Mouse (Mus musculus): ENCODE results near the gene Copa. TPM values are rescaled to one million over a fixed set of nuclear protein-coding genes. Genes with fewer than 3 reads are reported as not detected.

Copa gene
- total and polyA plus RNA-seq, 3 experiments: 81.2 to 118 (median 92.3) TPM

DNA sequence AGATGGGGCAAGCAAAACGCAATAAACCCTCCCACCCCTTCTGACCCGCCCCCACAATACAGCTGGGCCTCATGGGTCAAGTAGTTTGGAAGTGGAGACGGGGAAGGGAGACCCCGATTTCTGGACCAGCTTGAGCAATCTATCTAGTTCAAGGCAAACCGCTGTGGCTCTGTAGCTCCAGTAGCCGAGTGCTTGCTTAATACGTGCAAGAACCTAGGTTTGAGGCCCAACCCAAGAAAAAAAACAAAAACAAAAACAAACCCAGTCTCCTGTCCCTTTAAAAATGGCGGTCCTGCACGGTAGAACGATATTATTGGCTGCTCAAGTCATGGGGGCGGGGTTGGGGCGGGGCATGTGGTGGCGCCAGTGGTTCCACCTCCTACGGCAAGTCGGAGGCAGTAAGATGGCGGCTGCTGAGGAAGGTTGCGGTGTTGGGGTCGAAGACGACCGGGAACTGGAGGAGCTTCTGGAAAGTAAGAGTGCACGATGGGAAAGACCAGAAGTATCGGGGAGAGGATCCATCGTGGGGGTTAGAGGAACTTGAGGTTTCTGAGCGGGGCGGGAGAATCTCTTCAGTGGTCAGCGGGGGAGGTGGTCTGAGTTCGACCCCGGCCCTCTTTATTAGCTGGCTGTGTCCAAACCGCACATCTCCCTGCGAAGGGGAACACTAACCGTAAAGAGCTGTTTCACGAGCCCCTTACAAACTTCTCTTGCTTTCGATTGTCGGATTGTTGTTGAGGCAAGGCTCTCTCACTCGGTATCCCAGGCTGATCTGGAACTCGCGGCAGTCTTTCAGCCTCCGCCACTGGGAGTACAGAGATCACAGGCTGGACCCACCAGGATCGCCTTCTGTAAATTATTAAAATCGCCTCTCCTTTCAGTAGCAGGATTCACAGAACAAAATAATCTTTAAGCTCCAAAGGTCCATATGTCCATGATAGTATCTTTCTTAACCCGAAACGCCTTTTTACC, 44.3 kb downstream of the Copa start, which contains the start of gene Pex19:
Gene Pex19, plus strand, starts transcription at position 380 of the 972 bp plus-strand sequence.
- H3K4me3 ChIP-seq (ENCODE audit: control insufficient read depth in 1 of 2, insufficient read depth in 1 of 2, low read depth in 2 of 2, low read length in 2 of 2): peak within 1 kb of the TSS; percentile 88 to 94
- peak within 1 kb of the TSS; percentile 90 for H3K9ac ChIP-seq (ENCODE audit: control insufficient read depth, low read depth, low read length, poor library complexity, severe bottlenecking)
- H3K36me3 ChIP-seq (ENCODE audit: control insufficient read depth in 1 of 2, insufficient read depth in 2 of 2, low read length in 2 of 2): peaks cover 2 to 5% of the 10 kb centered on the region in 2 experiments
- no peaks in the 10 kb centered on the region for H3K9me3 ChIP-seq (replicated peaks; ENCODE audit: insufficient read depth, low read length)
- TF ChIP-seq JUND (IDR thresholded peaks at IDR 0.05; ENCODE audit: low read depth, low read length) (no peak), TBP (IDR thresholded peaks at IDR 0.05; ENCODE audit: low read depth, low read length) (0 out of 2 replicates have a peak, but pooled peaks have one; percentile 6), ZNF384 (IDR thresholded peaks at IDR 0.05; ENCODE audit: low read depth, low read length) (peak; percentile 66), MAX (IDR thresholded peaks at IDR 0.05; ENCODE audit: low read length) (no peak; the same call in 1 of the 2 replicates), NELFE (IDR thresholded peaks at IDR 0.05; ENCODE audit: low read depth, low read length) (peak; percentile 71), ZMIZ1 (IDR thresholded peaks at IDR 0.05; ENCODE audit: low read depth, low read length) (0 out of 2 replicates have a peak, but pooled peaks have one; percentile 26), EP300 (IDR thresholded peaks at IDR 0.05; ENCODE audit: low read depth in 1 of 2, low read length in 2 of 2) (no peak), RAD21 (IDR thresholded peaks at IDR 0.05; ENCODE audit: low read depth, low read length) (no peak), POLR2AphosphoS2 (IDR thresholded peaks at IDR 0.05; ENCODE audit: low read length) (peak; percentile 48; the same call in 1 of the 2 replicates), USF1 (IDR thresholded peaks at IDR 0.05; ENCODE audit: low read depth, low read length) (peak; percentile 83), MXI1 (IDR thresholded peaks at IDR 0.05; ENCODE audit: low read depth, low read length) (peak; percentile 99), SIN3A (IDR thresholded peaks at IDR 0.05; ENCODE audit: low read length) (peak; percentile 100), MAZ (IDR thresholded peaks at IDR 0.05; ENCODE audit: low read depth, low read length) (peak; percentile 11; the same call in 1 of the 2 replicates), GATA1 (IDR thresholded peaks at IDR 0.05; ENCODE audit: low read depth, low read length) (no peak), TCF12 (IDR thresholded peaks at IDR 0.05; ENCODE audit: low read depth, low read length) (peak; percentile 49; the same call in 1 of the 2 replicates), NRF1 (IDR thresholded peaks at IDR 0.05; ENCODE audit: insufficient read depth, low read depth, low read length, poor library complexity, severe bottlenecking) (no peak), E2F4 (IDR thresholded peaks at IDR 0.05; ENCODE audit: borderline replicate concordance, low read depth, low read length) (0 out of 2 replicates have a peak, but pooled peaks have one; percentile 13), POLR2A (IDR thresholded peaks at IDR 0.05; ENCODE audit: control insufficient read depth in 1 of 2, insufficient read depth in 1 of 2, low read depth in 1 of 2, low read length in 2 of 2, poor library complexity in 1 of 2) (peak; percentile 44 to 77; a peak in 2 of 4 replicates), HCFC1 (IDR thresholded peaks at IDR 0.05; ENCODE audit: low read depth, low read length) (peak; percentile 85)
- H3K27me3 ChIP-seq (ENCODE audit: control insufficient read depth in 1 of 2, insufficient read depth in 2 of 2, low read length in 2 of 2): no peaks in the 10 kb centered on the region
- peak within 1 kb of the TSS; percentile 55 for H3K27ac ChIP-seq (ENCODE audit: control insufficient read depth, low read depth, low read length)
- peaks cover 2 to 5% of the 10 kb centered on the region in 2 experiments for H3K4me1 ChIP-seq (ENCODE audit: control insufficient read depth in 1 of 2, insufficient read depth in 2 of 2, low read length in 2 of 2)
- H3K79me2 ChIP-seq (ENCODE audit: control insufficient read depth, insufficient read depth, low read length, poor library complexity): peaks cover 5% of the 10 kb centered on the region
- peak; percentile 97 for DNase-seq (ENCODE audit: low read depth, low spot score)
